Mouse (Mus musculus) cerebellum, adult 18-20 months (tissue): ENCODE results near the gene Olfr577.

Source experiments
- DNase-seq, 2 experiments: peaks; one replicate each; pipeline ENCODE4 v3.0.0; 2021

The Olfr577 gene

DNA sequence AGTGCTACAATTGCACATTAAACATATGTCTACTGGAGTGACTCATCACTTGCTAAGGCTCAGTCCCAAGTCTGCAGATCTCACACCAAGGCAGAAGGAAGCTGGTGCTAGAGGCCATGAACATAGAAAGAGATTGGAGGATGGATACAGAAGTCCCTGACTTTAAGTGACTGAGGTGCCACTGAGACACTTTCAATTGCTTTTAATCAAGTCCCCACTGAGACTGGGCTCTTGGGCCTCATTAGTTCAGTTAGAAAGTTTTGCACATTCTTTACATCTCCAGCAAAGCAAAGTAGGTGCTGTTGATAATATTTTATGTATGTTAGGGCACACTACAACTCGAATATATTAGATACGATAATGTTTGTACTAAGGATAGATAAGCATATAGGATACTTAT lies at the start of gene Olfr577:
Olfr577 (minus strand) TSS at position 101 of the 400 bp plus-strand sequence.
- DNase-seq = no peak

GRCm38 (mm10) chr7:102989224-102989623 lies 13.5 kb upstream of the Olfr577 start, which contains the start of gene Olfr578:
TSS of gene Olfr578 (minus strand) at chr7:102989324.
- no peak for DNase-seq

DNA sequence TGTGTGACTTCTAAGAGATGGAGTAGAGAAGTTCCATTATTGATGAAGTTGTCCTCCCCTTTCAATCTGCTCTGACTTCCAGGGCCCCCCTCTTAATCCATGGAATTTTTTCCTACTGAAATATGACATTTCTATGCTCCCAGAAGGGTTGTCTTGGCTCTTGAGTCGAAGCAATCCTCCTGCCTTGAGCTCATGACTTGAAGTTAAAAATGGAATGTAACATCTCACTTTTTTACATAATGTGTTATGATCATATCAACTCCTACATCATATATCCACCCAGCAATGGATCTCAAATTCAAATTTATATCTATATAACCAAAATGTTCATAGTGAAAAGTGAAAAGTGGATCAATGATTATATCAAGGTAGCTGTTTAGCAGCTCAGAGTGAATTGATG lies 1.3 kb downstream of the Olfr577 start:
- DNase-seq = no peak

DNA sequence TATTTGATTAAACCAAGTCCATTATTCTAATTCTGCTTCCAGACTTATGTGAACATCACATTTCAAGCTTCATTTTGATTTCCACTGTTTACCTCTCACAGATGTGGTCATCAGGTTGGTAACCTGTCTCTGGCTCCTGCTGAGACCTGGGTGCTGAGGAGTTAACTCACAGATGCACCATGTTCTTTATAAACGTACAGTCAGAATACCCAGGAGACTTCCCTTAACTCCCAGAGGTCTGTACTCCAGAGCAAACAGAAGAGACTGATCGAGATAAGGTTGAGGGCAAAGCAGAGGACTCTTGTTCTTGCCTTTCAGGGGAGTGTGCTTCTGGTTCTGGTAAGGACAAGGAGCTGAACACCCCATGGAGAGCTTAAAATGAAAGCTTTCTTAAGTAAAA lies 13.4 kb downstream of the Olfr577 start, which contains the start of gene Olfr576:
Olfr576 (plus strand) TSS at position 301 of the 400 bp plus-strand sequence.
- DNase-seq = no peak

DNA sequence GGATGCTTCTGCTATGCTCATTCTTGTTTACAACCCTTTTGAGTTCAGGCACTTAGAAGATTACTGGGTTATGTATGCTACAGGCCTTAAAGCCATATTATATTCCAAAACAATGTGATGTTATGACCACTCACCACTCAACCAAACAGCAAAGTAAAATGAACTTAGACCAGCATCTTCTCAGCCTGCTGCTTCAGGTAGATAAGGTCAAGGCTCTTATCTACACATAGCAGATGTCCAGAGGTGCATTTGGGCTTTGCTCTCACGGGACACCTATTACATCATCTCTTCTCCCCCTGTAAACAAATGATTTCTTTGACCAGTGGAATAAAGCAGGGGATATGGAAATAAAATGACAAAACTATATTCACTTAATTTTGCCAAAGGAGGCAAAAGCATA lies 17.1 kb downstream of the Olfr577 start, which contains the start of gene Olfr575:
Olfr575 (minus strand) TSS at position 183 of the 400 bp plus-strand sequence.
- no peak for DNase-seq

DNA sequence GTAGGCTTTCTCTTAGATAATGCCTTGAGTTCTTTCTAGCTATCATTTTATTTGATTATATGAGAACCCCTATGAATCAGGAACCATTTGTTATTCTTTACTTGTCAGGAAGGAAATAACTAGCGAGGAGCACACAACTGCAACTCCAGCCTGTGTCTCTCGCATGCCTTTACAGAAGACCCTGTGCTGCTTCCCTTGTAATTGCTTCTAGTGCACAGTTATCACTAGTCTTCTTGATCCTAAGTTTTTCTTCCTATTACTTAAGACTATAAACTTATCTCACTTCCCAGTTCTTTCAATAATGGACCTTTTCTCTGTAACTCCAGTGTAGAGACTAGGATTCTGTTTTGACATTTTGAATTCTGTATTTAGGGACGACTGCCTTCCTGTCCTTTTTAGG lies 17.6 kb downstream of the Olfr577 start:
- DNase-seq = no peak

GRCm38 (mm10) chr7:102950732-102951131 lies 25.0 kb downstream of the Olfr577 start:
- DNase-seq = no peak

GRCm38 (mm10) chr7:102948167-102948566 lies 27.6 kb downstream of the Olfr577 start, which contains the start of gene Olfr574:
TSS of gene Olfr574 (plus strand) at chr7:102948467.
- no peak for DNase-seq

GRCm38 (mm10) chr7:102943417-102943816 lies 32.3 kb downstream of the Olfr577 start:
- no peak for DNase-seq

DNA sequence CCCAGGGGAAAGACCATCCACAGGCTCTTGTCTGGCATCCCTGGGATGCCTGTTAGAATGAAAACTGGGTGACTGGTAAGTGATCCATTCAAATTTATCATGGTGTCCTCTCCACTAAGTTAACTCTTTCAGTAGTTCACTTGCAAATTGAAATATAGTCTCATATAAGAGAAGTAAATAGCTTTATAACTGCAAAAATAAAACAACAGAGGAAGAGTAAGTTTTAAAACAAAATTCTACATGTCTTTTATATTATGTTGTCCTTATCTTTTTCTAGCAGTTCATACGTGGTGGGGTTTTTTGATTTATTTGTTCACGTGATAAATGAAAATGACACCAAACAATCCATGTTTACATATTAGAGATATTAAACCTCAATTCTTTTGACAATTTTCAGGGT lies 33.3 kb downstream of the Olfr577 start, which contains the start of gene Olfr573-ps1:
Olfr573-ps1 (minus strand) TSS at position 101 of the 400 bp plus-strand sequence.
- no peak for DNase-seq

DNA sequence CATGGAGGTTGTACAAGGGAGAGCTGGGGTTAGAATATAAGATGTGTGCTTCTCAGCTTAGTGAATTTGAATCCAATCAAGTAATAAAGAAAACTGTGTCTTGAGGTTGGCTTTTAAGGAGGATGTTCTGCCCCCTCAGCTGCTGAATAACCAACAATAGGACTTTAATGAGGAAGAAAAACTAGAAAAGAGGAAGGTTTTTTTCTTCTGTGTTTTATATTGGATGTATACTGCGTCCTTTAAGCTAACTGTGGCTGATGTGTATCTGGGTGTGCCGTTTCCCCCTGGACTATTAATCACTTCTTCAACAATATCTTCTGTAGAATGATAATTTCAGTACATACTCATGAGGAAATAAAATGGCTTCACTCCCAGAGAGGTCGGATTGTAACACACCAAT lies 48.6 kb downstream of the Olfr577 start:
- DNase-seq = no peak

DNA sequence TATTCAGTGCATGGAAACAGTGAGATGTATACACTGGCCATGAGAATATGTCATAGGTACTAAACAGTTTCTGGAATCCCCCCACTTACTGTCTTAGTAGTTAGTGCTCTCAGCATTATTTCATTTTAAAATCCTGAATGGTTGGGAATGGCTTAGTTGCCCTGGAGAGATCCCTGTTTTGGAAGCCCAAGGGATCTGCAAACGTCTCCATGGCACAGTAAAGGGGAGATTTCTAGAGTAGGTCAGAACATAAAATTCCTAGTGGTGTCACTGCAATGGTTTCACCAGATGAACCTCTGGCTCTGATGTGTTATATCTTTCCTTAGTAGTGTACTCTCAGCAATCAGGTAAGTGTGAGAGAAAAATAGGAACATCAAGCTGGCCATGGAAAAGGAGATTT lies 51.6 kb downstream of the Olfr577 start, which contains the start of gene Olfr572:
Olfr572 (plus strand) TSS at position 301 of the 400 bp plus-strand sequence.
- DNase-seq = no peak
